Mouse (Mus musculus) erythroblast, embryonic 14.5 days (primary cell): ENCODE data around the gene Skap2. TPM values are rescaled to one million over a fixed set of nuclear protein-coding genes. Genes with fewer than 3 reads are reported as not detected.

Experiments used
- H3K27me3 ChIP-seq: 2 replicates; pipeline ENCODE4 v1.6.1; 2012; ENCODE audit warnings: inconsistent platforms; ENCODE audit not compliant: control insufficient read depth
- H3K36me3 ChIP-seq: 2 replicates; pipeline ENCODE4 v1.6.1; 2012; ENCODE audit warnings: mild to moderate bottlenecking, inconsistent platforms; ENCODE audit not compliant: control insufficient read depth
- H3K4me1 ChIP-seq: 2 replicates; pipeline ENCODE4 v1.6.1; 2012; ENCODE audit warnings: inconsistent platforms; ENCODE audit not compliant: control insufficient read depth
- H3K4me3 ChIP-seq: replicated peaks from 2 replicates; pipeline ENCODE3; 2012; ENCODE audit warnings: moderate library complexity, mild to moderate bottlenecking, inconsistent platforms
- H3K9me3 ChIP-seq: 2 replicates; pipeline ENCODE4 v1.6.1; 2012; ENCODE audit warnings: low read length, inconsistent platforms, mixed read lengths; ENCODE audit not compliant: control insufficient read depth
- GATA1 ChIP-seq: IDR thresholded peaks from 2 replicates; pipeline ENCODE4 v1.6.1; 2012; ENCODE audit warnings: low read length, inconsistent platforms, mixed read lengths
- TAL1 ChIP-seq: IDR thresholded peaks from 3 replicates; pipeline ENCODE4 v1.6.1; 2012; ENCODE audit warnings: low read length, inconsistent platforms, mixed read lengths
- polyA plus RNA-seq: library from polyadenylated mRNA; stranded (reverse); fragments of >175 nt; gene quantifications from 2 replicates; pipeline ENCODE4 v1.2.3, GENCODE M21; 2012

The Skap2 gene
- polyA plus RNA-seq, 1 experiment, result 0.03 TPM

- H3K4me3 ChIP-seq, result no peak overlapping the region
- no peak for TF ChIP-seq TAL1
- TF ChIP-seq GATA1, result no peak
- H3K4me1 ChIP-seq, result no peaks in the 10 kb centered on the region
- no peaks in the 10 kb centered on the region for H3K9me3 ChIP-seq
- H3K36me3 ChIP-seq, result no peaks in the 10 kb centered on the region
- H3K27me3 ChIP-seq, result no peaks in the 10 kb centered on the region
Observed at GRCm38 (mm10) chr6:51977638-51978037, 34.7 kb downstream of the Skap2 start.

GRCm38 (mm10) chr6:51975751-51976150 lies 36.6 kb downstream of the Skap2 start:
- TF ChIP-seq GATA1, result no peak
- no peak for TF ChIP-seq TAL1
- no peaks in the 10 kb centered on the region for H3K27me3 ChIP-seq
- H3K4me3 ChIP-seq, result no peak overlapping the region

GRCm38 (mm10) chr6:51958992-51959391 lies 53.4 kb downstream of the Skap2 start:
- H3K4me1 ChIP-seq, result no peaks in the 10 kb centered on the region
- no peak overlapping the region for H3K4me3 ChIP-seq
- TF ChIP-seq TAL1, result no peak
- TF ChIP-seq GATA1, result no peak
- H3K27me3 ChIP-seq, result no peaks in the 10 kb centered on the region
- no peaks in the 10 kb centered on the region for H3K36me3 ChIP-seq
- H3K9me3 ChIP-seq, result no peaks in the 10 kb centered on the region

More at GRCm38 (mm10) chr6:51975751-51976150, 36.6 kb downstream of the Skap2 start:
- Histone ChIP-seq H3K4me1 (no peaks in the 10 kb centered on the region), H3K9me3 (no peaks in the 10 kb centered on the region), H3K36me3 (no peaks in the 10 kb centered on the region)

- no peak for TF ChIP-seq GATA1
- no peak for TF ChIP-seq TAL1
- H3K4me3 ChIP-seq, result no peak overlapping the region
- H3K36me3 ChIP-seq, result no peaks in the 10 kb centered on the region
- H3K4me1 ChIP-seq, result no peaks in the 10 kb centered on the region
- no peaks in the 10 kb centered on the region for H3K9me3 ChIP-seq
- no peaks in the 10 kb centered on the region for H3K27me3 ChIP-seq
Observed at GRCm38 (mm10) chr6:51956048-51956792, 56.1 kb downstream of the Skap2 start.

GRCm38 (mm10) chr6:51947661-51948060 lies 64.7 kb downstream of the Skap2 start:
- H3K4me1 ChIP-seq, result no peaks in the 10 kb centered on the region
- no peak overlapping the region for H3K4me3 ChIP-seq
- no peaks in the 10 kb centered on the region for H3K36me3 ChIP-seq
- H3K27me3 ChIP-seq, result no peaks in the 10 kb centered on the region
- TF ChIP-seq TAL1 (no peak), GATA1 (no peak)
- no peaks in the 10 kb centered on the region for H3K9me3 ChIP-seq

GRCm38 (mm10) chr6:51944916-51945315 lies 67.4 kb downstream of the Skap2 start:
- no peaks in the 10 kb centered on the region for H3K9me3 ChIP-seq
- TF ChIP-seq TAL1 (no peak), GATA1 (no peak)
- H3K4me1 ChIP-seq, result no peaks in the 10 kb centered on the region
- no peaks in the 10 kb centered on the region for H3K36me3 ChIP-seq
- no peaks in the 10 kb centered on the region for H3K27me3 ChIP-seq
- no peak overlapping the region for H3K4me3 ChIP-seq

- no peaks in the 10 kb centered on the region for H3K4me1 ChIP-seq
- TF ChIP-seq GATA1, result no peak
- TF ChIP-seq TAL1, result no peak
- H3K27me3 ChIP-seq, result no peaks in the 10 kb centered on the region
Observed at GRCm38 (mm10) chr6:51933998-51934397, 78.4 kb downstream of the Skap2 start.

GRCm38 (mm10) chr6:51933034-51933611 lies 79.2 kb downstream of the Skap2 start:
- no peaks in the 10 kb centered on the region for H3K4me1 ChIP-seq
- H3K4me3 ChIP-seq, result no peak overlapping the region
- no peak for TF ChIP-seq GATA1
- H3K27me3 ChIP-seq, result no peaks in the 10 kb centered on the region
- no peaks in the 10 kb centered on the region for H3K9me3 ChIP-seq
- H3K36me3 ChIP-seq, result no peaks in the 10 kb centered on the region

More at GRCm38 (mm10) chr6:51933998-51934397, 78.4 kb downstream of the Skap2 start:
- Histone ChIP-seq H3K4me3 (no peak overlapping the region), H3K9me3 (no peaks in the 10 kb centered on the region), H3K36me3 (no peaks in the 10 kb centered on the region)

- TF ChIP-seq TAL1 (no peak), GATA1 (no peak)
- H3K9me3 ChIP-seq, result no peaks in the 10 kb centered on the region
- no peaks in the 10 kb centered on the region for H3K27me3 ChIP-seq
- H3K4me1 ChIP-seq, result no peaks in the 10 kb centered on the region
- H3K36me3 ChIP-seq, result no peaks in the 10 kb centered on the region
- H3K4me3 ChIP-seq, result no peak overlapping the region
Observed at GRCm38 (mm10) chr6:51927101-51927500, 85.2 kb downstream of the Skap2 start.
